Mouse (Mus musculus) ES-CJ7 (cell line): ENCODE results near the gene Cbx2.

Experiments
- DNase-seq: peaks from one replicate; pipeline ENCODE4 v3.0.0; 2011; ENCODE audit warnings: low read depth, low spot score

Cbx2 gene

GRCm38 (mm10) chr11:119017506-119017905 lies 5.3 kb upstream of the Cbx2 start:
- DNase-seq = no peak

- no peak for DNase-seq
These were observed 1.6 kb upstream of the Cbx2 start for GRCm38 (mm10) chr11:119021180-119021579.

DNA sequence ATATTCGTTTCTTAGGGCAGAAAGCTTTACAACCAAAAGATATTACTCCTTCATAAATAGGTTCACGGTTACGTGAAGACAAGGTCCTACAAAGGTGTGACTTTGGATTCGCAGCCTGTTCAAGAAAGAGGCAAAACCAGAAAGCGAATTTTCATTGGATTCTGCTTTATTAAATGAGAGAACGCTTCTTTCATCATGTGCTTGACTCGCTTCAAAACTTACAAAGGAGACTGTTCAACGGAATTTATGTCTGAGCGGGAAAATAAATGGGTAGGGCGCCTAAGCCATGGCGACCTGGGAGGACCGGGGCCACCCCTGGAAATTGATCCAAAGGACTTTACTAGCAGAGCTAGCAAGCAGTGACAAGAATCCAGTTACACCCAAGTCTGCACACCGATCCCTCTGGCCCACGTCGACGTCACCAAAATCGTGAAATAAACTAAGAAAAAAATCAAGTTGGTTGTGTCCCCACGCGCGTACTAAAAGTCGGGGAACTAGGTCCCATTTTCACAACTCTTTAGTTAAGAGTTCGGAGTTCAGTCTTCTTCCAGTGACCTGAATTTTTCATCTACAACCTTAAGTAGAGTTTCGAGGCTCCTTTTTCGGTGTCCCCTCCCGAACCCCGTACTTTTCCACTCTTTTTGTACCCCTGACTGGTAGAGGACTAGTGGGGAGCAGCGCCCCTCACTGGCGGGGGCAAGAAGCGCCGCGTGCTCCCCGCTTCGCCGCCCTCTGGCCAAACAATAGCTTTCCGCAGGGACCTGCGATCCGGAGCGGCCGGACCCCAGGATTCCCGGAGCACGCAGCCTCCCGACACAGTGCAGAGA lies 481 bp upstream of the Cbx2 start:
- peak; percentile 13 for DNase-seq

DNA sequence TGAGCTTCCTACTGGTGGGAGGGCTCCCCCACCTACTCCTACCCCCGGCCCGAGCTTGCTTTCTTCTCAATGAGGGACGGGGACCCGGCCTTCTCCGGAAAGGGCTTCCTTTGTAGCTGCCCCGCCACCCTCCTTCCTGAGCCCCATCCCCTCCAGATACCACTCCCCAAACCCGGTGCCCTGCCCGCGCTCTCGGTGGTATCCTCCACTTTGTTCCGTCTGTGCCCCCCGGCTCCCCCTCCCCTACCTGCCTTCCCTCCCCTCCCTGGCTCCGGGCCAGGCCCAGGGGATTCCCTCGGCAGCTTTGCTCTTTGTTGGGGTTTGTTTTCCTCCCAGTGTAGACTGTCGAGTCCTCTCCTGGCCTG lies 836 bp downstream of the Cbx2 start:
- DNase-seq = peak; percentile 53

DNA sequence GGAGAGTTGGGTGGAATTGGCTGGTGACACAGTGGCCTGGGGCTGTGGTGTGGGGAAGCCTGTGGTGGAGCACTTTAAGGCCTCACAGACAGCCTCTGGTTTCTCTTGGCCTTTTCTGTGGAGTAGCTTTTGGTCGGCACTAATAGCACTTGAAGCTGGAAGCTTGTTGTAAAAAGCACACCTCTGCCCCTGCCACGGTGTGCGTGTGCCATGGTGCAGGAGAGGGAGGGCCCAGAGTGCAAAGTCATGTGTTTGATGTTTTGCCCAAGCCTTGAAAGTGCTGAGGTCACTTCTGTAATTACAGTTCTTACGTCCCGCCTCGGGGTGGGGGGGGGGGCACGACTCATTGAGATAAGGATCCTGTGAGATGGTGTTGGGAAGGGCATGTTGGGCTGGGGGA lies 1.5 kb downstream of the Cbx2 start:
- DNase-seq = no peak

GRCm38 (mm10) chr11:119026203-119026602 lies 3.4 kb downstream of the Cbx2 start:
- DNase-seq = no peak

DNA sequence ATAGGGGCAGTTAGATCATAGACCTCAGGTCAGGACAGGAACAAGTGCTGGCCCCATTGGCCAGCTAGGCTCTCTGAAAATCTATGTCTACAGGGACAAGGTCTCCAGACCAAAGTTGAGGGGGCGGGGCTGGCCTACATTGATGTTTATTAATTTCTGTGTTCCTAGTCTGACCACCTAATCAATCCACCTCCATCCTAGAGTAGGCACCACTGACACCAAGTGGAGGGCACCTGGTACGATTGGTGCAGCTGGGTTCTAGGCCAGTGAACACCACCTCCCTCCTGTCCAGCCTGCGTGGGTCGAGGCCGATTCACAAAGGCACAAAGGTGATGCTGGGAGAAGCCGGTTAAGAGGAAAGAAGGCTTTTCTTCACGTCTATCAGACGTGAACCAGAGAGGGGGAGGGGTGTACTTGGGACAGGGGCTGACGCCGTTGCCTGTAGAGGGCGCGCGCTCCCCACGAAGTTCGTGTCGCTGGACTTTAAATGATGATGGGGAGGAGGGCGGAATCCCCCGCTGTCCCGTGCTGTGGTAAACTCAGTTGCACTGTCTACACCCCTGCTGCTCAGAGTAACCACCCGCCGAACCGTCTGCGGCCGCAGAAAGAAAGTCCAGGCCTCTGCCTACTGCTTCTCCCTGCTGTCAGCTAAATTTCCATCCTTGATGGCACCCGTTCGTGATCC lies 11.3 kb downstream of the Cbx2 start:
- peak; percentile 86 for DNase-seq

GRCm38 (mm10) chr11:119034635-119035034 lies 11.9 kb downstream of the Cbx2 start:
- DNase-seq = no peak

GRCm38 (mm10) chr11:119035094-119035685 lies 12.4 kb downstream of the Cbx2 start:
- DNase-seq = no peak

DNA sequence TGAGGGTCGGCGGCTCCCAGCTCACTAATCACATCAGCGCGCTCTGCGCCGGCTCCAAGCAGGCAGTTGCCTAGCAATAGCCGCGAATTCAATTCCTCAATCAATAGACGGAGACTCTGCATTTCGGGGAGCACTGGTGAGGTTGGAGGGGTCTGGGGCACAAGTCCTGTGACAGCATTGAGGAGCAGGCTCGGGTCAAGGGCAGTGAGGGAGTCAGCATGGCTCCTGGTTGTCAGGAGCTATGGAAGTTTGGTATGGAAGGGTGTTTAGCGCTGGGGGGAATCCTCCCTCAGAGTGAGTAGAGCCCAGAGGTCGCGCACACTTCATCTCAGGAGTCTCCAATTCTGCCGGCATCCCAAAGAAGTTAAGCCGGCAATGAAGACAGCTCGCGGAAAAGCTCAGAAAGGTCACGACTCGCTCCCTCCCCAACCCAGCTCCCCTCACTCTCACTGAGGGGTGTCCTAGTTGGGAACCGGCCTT lies 13.0 kb downstream of the Cbx2 start:
- peak; percentile 77 for DNase-seq

DNA sequence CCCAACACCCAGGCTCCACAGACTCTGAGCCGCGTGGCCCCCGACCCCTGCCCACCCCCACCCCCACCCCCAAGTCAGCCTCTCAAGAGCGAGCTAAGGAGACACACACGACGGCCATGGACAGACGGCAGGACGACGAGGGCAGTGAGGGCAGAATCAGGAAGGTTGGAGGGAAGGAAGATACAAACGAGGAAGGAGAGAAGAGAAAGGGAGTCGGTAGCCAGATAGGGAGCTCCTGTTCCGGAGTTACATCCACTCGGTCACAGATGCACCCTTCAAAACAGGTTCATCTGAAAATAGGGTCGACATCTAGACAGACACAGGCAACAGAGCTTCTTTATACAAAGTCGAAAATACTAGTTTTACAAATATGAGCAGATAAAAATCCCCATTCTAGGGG lies 13.7 kb downstream of the Cbx2 start:
- DNase-seq = no peak

DNA sequence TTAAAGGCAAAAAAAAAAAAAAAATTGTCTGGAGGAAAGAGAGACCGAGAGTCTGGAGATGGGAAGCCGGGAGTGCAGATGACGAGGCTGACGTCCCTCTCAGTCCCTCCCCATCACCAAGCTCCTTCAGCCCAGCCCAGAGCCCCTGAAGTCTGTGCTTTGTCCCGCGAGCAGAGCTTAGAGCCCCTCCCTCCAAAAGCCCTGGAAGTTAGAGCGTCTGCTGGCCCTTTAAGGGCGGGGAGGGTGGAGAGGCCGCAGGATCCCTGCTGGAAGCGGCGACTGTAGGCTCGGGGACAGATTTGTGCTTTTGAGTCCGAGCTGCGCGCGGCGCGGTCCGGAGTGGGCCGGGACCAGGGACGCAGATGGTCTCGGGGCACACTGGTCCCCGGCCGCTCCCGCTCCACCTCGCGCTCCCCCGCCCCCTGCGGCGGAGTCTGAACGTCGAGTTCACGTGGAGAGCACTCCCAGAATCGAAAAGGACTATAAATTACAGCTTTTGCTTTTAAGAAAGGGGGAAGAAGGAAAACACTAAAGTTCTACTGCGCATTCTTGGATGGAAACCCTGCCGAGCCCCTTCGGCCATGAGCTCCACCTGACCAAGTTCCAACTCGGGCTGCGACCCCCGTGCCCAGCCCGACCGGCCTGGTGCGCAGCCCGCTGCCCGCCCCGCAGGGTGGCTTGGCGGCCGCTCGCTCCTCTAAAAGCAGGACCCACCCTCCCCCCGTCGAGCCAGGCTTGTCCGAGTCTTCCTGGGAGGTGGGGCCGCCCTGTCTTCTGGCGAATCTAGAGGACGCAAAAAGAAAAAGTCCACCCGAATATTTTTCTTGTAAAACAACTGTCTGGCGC lies 14.4 kb downstream of the Cbx2 start:
- peak; percentile 90 for DNase-seq

DNA sequence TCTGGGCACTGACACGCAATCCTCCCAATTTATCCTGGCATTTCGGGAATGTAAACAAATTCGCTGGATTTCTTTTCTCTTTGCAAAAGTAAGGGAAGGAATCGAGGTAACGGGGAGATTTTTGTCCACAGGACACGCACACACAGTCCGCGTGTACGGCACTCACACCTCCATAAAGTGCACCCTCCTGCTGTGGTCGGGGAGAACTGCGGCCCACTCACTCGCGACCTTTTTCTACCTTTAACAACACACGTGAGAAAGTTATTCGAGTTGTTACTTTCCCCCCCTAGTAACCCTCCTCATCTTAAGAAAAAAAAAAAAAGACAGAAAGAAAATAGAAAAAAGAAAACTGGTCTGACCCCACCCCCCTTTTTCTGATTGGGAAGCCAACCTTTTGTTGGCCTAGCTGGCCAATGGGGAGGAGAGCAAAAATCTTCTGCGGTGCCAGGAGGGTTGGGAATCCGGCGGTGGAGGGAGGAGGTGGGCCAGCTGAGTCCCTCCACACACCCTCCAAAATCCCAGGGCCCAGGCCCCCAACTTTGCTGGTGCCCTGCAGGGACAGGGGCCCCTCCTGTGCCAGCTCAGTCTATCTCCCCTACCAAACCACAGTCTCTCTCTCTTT lies 15.1 kb downstream of the Cbx2 start:
- DNase-seq = no peak

GRCm38 (mm10) chr11:119038744-119039484 lies 16.2 kb downstream of the Cbx2 start:
- DNase-seq = no peak

GRCm38 (mm10) chr11:119039732-119040512 lies 17.2 kb downstream of the Cbx2 start:
- DNase-seq = no peak

DNA sequence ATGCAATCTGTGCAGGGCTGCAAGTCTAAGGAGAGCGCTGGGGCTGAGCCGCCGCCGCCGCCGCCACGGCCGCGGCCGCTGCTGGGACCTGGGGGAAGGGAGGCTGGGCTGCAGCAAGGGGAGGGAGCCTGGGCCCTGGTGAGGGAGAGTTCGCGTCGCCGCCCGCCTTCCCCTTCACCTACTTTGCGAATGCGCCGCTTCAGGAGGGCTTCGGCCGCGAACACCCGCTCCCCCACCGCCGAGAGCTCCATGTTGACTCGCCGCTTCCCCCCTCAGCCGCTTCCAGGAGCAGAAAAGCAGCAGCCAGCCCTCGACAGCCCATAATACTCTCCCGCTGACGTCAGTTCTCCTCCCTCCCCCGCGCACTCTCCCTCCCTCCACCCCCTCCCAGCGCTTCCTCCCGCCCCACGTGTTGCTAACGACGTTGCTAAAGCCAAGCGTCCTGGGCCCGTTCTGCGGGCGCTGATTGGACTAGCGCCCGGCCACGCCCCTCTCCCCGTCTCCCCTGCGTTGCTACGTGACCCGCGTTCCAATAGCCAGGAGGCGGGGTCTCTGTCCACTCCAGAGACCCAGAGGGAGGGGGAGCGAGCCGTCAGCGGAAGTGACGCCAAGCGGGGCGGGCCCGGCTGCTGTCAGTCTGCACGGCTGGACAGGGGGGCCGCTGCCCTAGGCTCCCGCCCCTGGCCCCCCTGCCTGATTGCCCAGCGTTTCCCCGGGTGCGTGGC lies 18.0 kb downstream of the Cbx2 start, which contains the start of gene Cbx8:
Cbx8 (minus strand) TSS at position 370 of the 725 bp plus-strand sequence.
- peak; percentile 100 for DNase-seq

GRCm38 (mm10) chr11:119041325-119041716 lies 18.6 kb downstream of the Cbx2 start:
- DNase-seq = peak; percentile 76

DNA sequence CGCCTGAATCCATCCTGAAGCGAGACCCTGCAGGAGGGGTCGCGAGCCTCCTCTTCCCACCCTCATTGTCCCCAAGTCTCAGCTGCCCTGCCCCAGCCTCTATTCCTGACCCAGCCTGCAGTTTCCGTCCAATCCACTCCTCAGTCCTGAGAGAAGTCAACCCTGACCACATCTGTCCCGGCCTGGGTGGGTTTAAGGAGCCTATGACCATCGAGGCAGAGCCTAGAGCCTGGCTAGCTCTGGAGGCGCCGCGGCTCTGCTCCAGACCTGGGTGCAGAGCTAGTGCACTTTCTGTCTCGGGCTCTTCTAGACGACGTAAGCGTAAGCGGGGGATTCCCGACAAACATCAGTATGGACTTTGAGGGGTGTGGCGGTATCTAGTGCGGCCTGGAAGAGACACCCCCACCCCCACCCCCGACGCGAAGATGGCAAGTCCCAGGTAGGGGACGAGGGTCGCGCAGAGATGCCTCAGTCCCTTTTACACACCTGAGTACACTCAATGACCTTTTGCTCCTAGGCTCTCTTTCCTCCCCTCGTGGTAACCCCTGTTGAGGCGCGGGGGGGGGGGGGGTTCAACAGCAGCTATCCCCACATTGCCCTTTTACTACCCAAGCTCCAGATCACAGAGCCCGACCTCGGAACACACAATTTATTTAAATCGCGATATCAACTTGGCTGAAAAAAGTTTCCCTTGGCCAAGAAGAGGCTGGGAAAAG lies 19.1 kb downstream of the Cbx2 start:
- DNase-seq = no peak
